Mouse (Mus musculus) bone marrow macrophage, adult 2 months (primary cell): Measurements from ENCODE around the gene 2810408A11Rik.

Experiments
- CTCF ChIP-seq: IDR thresholded peaks from 2 replicates; pipeline ENCODE4 v1.5.1; 2012; ENCODE audit warnings: low read depth, mild to moderate bottlenecking, low read length, moderate library complexity
- POLR2A ChIP-seq: IDR thresholded peaks from 2 replicates; pipeline ENCODE4 v1.6.1; 2012; ENCODE audit warnings: mild to moderate bottlenecking, low read depth, low read length, borderline replicate concordance

GRCm38 (mm10) chr11:69934169-69934568, 33.4 kb upstream of the 2810408A11Rik start:
- TF ChIP-seq POLR2A (no peak), CTCF (peak; percentile 78)
